Mouse (Mus musculus) telencephalon, adult 2 months (tissue): ENCODE data around the gene Mfsd4b1.

ENCODE experiments used
- DNase-seq: peaks from one replicate; pipeline ENCODE4 v3.0.0-alpha.2; 2011; ENCODE audit warnings: low read depth, low spot score

Gene Mfsd4b1

DNA sequence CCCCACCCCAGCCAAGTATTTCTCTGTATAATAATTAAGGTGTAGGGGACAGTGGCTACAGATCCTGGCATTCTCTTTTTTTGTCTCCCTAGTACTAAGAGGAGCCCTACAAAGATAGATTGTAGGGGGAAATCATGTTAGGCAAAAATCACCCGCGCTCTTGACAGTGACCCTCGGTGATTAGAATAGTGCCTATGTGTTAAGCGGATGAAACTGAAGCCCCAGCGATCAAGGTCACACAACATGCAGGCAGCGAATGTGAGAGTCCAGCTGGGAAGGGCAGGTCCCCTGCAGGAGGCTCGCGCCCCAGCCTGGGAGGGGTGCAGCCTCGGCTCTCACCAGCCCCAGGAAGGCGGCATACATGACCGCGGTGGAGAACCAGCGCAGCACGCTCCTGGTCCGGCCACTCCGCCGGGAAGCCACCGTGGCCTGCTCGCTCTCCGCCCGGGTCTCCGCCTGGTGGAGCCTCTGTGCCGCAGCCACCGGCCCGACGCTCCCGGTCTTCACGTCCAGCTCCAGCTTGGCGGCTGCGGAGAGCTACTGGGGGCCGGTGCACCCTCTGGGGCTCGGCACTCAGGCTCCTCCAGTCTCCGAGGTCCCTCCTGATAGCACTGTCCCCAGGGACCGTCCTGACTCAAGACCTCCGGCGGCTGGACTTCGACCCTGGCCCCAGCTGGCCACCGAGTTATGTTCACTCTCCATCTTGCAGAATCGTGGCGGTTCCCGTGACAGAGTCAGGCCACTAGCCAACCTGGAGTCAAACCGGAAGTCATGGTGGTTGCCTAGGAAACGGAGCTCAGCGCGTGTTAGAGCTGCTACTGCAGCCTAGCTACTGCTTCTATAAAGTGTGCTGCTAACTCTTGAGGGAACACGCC lies at the start of gene Mfsd4b1:
Gene Mfsd4b1 (minus strand): TSS at position 715 of the 875 bp plus-strand sequence.
- peak; percentile 94 for DNase-seq

DNA sequence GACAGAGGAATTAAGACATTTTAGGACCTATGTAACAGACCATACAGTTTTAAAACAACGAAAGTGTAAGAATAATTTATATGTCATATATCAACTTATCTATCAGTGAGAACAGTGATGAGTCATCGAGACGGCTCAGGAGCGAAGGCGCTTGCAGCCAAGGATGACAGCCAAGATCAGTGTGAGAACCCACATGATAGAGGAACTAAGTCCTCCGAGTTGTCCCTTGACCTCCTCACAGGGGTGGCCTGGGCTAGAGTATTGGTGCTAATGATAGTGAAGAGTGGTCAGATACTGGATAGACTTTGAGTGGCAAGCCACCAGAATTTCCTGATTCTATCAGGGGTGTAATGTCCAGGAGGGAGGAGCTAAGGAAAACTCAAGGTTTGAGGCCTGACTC lies 48.5 kb upstream of the Mfsd4b1 start:
- DNase-seq, result no peak

DNA sequence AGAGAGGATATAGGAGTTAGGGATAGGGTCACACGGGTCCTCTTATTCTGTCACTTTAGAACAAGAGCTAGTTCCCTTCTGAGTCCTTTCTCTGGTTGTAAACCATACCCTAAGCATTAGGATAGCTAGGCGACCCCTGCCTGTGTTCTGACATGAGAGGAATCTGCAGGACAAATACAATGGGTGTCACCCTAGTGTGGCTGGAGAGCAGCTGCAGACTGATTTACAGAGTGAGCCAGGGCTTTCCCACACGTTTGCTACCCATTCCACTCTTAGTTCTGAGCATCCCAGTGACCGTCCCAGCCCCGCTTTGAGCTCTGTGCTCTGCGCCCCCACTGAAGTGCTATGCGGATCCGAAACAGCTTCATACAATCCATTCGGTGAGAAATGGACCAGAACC lies 45.6 kb upstream of the Mfsd4b1 start:
- DNase-seq, result no peak

- peak; percentile 71 for DNase-seq
Observed at GRCm38 (mm10) chr10:40069270-40069669, 44.2 kb upstream of the Mfsd4b1 start.

- DNase-seq, result no peak
Observed at GRCm38 (mm10) chr10:40068595-40068994, 43.5 kb upstream of the Mfsd4b1 start.

GRCm38 (mm10) chr10:40067529-40067928 lies 42.5 kb upstream of the Mfsd4b1 start:
- no peak for DNase-seq

- no peak for DNase-seq
Observed at GRCm38 (mm10) chr10:40067071-40067470, 42.0 kb upstream of the Mfsd4b1 start.

- no peak for DNase-seq
Observed at GRCm38 (mm10) chr10:40065357-40065756, 40.3 kb upstream of the Mfsd4b1 start.

- no peak for DNase-seq
Observed at GRCm38 (mm10) chr10:40063291-40063890, 38.3 kb upstream of the Mfsd4b1 start.

DNA sequence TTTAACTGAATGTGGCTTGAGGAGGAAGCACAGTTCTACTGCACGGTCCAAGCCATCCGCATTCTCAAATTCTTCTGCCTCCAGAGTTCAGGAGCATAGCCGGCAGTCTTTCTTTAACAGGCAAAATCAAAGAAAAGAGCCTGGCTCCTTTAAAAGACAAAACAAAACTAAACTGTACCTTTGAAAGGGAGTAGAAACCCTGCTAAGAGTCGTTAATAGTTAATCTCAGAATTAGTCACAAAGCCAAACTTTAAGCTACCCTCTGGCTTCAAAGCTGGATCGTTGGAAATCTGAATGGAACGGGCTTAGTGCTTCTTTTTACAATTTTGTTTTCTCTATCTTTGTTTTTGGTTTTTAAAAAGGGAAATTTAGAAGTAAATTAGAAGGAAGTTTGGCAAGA lies 37.7 kb upstream of the Mfsd4b1 start:
- DNase-seq, result no peak

DNA sequence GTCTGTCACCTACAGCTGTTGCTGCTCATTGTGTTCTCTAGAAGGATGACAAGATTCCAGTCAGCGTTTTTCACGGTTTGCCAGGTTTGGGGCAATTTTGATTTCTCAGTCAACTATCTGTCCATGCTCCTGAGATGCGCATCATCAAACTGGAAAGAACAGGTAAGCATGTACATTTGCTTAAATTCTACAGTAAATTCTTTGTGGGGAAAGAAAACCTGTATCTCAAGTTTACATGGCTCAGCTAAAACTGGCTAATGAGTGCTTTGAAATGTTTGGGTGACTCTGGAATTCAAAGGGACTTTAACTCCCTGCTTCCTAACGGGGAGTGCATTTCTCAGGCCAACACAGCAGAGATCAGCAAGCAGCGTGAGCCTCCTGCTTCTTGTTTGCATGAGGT lies 36.9 kb upstream of the Mfsd4b1 start:
- DNase-seq, result no peak

- DNase-seq, result no peak
Observed at GRCm38 (mm10) chr10:40058786-40059120, 33.7 kb upstream of the Mfsd4b1 start.

DNA sequence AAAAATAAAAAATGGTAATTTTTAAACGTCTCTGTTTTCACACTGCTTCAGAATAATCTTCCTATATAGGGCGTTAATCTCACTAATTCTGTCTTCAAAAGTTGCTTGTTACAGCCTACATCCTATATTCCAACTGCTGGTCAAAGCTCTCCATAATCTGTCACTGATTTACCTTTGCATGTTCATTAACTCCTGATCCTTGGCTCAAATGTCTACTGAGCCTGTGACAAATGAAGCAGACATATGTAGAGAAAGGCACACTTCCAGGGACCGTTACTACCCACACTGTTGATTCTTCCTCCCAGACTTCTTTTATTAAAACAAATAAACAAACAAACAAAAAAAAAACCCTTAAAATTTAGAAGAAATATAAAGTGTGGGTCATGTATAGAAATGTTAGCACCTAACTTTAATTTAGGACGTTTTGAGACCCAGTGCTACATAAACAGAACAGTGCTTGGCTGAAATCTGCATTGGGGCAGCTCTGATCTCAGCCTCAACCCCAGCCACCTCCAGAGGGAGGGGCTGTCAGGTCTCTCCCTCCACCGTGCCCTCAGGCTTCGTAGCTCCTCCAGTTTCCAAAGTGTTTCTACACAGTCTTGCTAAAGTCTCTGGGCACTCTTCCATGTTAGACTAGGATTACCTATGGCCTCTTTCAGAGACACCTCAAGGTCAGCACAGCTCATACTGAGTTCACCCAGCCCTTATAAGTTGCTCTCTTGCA lies 33.2 kb upstream of the Mfsd4b1 start:
- no peak for DNase-seq

GRCm38 (mm10) chr10:40057615-40058014 lies 32.5 kb upstream of the Mfsd4b1 start:
- no peak for DNase-seq

DNA sequence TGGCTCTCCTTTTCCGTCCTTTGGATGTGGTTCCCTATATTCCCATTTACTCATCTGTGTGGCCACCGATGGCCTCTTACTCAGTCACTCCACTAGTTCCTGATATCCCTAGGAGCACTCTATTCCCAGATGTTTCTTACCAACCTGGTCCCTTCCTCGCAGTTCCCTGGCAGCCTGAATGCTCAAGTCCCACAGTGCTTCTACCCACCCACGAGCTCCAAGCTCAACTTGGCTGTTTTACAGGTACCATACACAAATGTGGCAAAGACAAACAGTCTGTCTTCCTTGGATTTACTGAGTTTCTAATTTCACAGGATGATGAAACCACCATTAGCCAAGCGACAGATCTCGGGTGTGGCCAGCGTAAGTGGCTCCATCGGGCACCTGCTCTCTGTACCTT lies 29.4 kb upstream of the Mfsd4b1 start:
- DNase-seq, result no peak

GRCm38 (mm10) chr10:40053896-40054295 lies 28.8 kb upstream of the Mfsd4b1 start:
- DNase-seq, result no peak

- DNase-seq, result no peak
Observed at GRCm38 (mm10) chr10:40053257-40053895, 28.3 kb upstream of the Mfsd4b1 start.

DNA sequence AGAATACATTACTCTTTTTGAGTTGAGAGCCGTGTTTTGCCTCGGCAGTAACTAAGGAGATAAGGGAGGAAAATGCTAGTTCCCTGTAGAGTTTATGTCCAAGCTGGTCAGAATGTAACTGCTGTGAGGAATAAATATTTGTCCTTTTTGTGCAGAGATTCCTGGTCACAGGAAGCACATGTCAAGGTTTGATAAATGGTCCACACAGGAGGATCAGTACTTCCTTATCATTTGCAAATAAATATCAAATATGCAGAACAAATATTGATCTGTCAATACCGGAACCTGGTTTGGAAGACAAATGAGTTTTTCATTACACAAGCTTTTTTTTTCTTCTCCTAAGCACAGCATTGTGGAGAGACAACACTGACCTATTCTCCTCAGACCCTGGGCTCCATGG lies 26.9 kb upstream of the Mfsd4b1 start:
- DNase-seq, result no peak

DNA sequence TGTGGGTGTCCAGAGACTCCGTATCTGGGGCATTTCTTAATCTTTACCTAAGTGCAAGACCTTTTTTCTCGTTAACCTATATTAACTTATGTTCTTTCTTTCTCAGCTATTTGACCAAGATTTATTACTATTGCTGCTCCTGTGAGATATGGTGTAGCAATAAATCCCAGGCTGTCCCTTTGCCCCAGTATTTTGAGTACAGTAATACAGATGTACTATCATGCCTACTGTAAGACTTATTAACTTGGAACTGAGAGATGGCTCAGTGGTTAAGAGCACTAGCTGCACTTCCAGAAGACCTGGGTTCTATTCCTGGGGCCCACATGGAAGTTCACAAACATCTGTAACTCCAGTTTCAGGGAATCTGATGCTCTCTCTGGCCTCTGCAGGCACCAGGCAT lies 25.7 kb upstream of the Mfsd4b1 start:
- no peak for DNase-seq

DNA sequence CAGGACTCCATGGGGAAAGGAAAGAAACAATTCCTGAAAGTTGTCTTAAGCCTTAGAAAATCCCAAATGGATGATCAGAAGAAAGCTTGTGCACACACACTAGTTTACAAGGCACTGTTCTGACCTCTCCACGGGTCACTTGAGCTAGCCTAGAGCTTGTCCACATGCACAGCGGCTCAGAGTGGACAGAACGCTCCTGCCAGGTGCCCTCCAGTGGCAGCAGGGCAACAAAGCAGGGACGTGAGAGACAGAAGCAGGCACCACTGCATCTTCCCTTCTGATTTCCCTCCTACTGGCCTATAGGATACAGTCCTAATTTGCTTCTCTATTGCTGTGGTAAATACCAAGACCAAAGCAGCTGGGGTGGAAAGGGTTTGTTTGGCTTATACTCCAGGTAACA lies 16.3 kb upstream of the Mfsd4b1 start:
- DNase-seq, result no peak

DNA sequence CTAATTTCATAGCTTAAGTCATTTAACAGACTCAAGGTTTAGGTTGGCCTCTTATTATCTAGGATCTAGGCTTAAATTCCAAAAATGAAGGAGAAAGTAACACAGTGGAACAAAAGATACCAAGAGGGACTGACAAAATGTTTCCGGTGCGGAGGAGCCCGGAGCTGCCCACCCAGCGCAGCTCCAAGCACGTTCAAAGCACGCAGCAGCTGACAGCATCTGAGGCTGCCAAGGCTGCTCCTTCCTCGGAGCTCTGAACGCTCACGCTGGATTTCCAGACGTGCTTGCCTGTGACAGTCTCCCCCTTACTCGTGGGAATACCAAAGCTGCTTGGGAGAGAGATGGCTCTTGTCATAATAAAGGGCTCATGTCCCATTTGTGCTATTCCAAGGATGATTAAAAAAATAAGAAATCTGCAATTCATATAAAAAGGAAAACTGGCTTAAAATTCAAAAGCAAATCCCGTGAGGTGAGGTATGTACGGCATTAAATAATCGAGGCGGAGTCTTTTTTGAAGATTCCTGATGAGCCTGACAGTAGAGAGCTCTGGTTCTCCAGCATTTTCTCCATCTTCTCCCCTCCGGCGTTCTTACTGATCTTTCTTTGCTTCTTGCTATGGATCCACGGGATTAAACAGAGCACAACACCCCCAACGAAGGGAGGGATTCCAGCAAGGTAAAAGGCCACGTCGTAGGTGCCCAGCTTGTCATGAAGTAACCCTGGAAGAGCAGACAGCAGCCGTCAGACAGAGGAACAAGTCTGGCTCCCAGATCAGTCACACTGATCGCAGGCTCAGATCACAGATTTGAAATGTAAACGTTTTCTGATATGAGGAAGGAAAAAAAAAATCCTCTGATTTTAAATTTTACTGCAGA lies 11.9 kb upstream of the Mfsd4b1 start:
- DNase-seq, result no peak
